Mouse (Mus musculus) neural tube, embryonic 14.5 days (tissue): ENCODE data around the gene Magohb. TPM values are rescaled to one million over a fixed set of nuclear protein-coding genes. Genes with fewer than 3 reads are reported as not detected.

ENCODE experiments used
- ATAC-seq: fragments of 200-750 bp; cut with Nextera tagmentation; 2 replicates; pipeline ENCODE4 v1.8.0; 2017; ENCODE audit warnings: low read depth, mild to moderate bottlenecking, moderate TSS enrichment, moderate library complexity
- H3K27ac ChIP-seq: fragments of 300-500 bp; sonication (generic); 2 replicates; pipeline ENCODE4 v1.5.1; 2014; ENCODE audit warnings: low read depth, mild to moderate bottlenecking, control low read depth, low read length, moderate library complexity, mixed read lengths
- H3K27me3 ChIP-seq: fragments of 300-500 bp; sonication (generic); 2 replicates; pipeline ENCODE4 v1.6.1; 2014; ENCODE audit warnings: low read length; ENCODE audit not compliant: control insufficient read depth, insufficient read depth
- H3K36me3 ChIP-seq: fragments of 300-500 bp; sonication (generic); 2 replicates; pipeline ENCODE4 v1.6.1; 2014; ENCODE audit warnings: low read length, mixed read lengths; ENCODE audit not compliant: control insufficient read depth, insufficient read depth
- H3K4me1 ChIP-seq: fragments of 300-500 bp; sonication (generic); 2 replicates; pipeline ENCODE4 v1.6.1; 2014; ENCODE audit warnings: low read length; ENCODE audit not compliant: control insufficient read depth, insufficient read depth
- H3K4me2 ChIP-seq: fragments of 300-500 bp; sonication (generic); 2 replicates; pipeline ENCODE4 v1.6.1; 2014; ENCODE audit warnings: mild to moderate bottlenecking, low read depth, low read length, control low read depth
- H3K4me3 ChIP-seq: fragments of 300-500 bp; sonication (generic); 2 replicates; pipeline ENCODE4 v1.5.1; 2014; ENCODE audit warnings: low read depth, low read length, control low read depth, mixed read lengths
- H3K9ac ChIP-seq: fragments of 300-500 bp; sonication (generic); replicated peaks from 2 replicates; pipeline ENCODE4 v1.6.1; 2014; ENCODE audit warnings: low read depth, mild to moderate bottlenecking, control low read depth, low read length, mixed read lengths
- H3K9me3 ChIP-seq: fragments of 300-500 bp; sonication (generic); 2 replicates; pipeline ENCODE4 v1.6.1; 2016; ENCODE audit warnings: low read length; ENCODE audit not compliant: control insufficient read depth
- WGBS: fragments of 180-500 bp; shearing (Covaris S2); extraction: QIAGEN DNeasy Blood & Tissue Kit; methylation state at CpG from one replicate; pipeline ENCODE4 v1.1.7; 2014; 5-methylcytosine and 5-hydroxymethylcytosine counted together
- polyA plus RNA-seq: library from polyadenylated mRNA; unstranded; fragments of >200 nt; fragmentation: Nextera tagmentation; extraction: Ambion mirVana; gene quantifications from 2 replicates; pipeline ENCODE4 v1.2.1, GENCODE M21; 2014

Gene Magohb
- 40.9 and 42.0 TPM in 2 replicates for polyA plus RNA-seq

DNA sequence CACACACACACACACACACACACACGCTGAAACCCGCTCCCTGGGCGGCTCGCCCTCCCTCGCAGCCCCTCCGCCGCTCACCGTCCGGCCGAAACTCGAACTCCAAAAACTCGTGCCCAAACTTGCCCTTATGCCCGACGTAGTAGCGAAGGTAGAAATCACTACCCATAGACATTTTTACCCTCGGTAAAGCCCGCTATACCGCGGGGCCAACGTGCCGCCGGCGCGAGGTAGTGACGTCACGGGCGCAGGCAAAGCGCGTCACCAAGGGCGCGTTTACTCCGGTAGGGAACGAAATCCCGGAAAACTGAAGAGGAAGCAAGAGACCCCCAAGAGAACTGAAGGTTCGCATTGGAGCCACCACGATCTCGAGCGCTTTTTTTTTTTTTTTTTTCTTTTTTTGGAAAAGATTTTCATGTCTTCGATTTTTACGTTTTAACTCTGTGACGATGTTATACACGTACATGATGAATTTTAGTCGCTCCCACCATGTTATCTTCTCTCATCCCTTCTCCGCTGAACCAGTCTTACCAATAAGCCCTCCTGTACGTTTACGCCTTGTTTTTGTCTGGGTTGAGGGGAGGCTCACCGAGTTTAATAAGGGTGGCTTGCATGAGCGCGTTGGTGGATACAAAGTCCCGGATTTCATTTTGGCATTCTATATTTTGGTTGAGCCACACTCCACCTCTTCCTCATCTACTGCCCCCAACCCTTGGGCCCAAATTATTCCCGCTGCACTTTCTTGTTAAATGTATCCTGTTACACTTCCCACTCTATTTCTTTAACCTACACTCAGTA, at the start of gene Magohb:
Gene Magohb (minus strand): TSS at position 254 of the 798 bp plus-strand sequence.
- 2% methylated on average over 51 of the region's 51 CpGs for WGBS
- peak within 1 kb of the TSS; percentile 69 for H3K4me2 ChIP-seq
- H3K27ac ChIP-seq = peak within 1 kb of the TSS; percentile 52; the same call in 1 of the 2 replicates
- H3K36me3 ChIP-seq = no peaks in the 10 kb centered on the region
- peak within 1 kb of the TSS; percentile 43 for H3K9ac ChIP-seq
- no peaks in the 10 kb centered on the region for H3K27me3 ChIP-seq
- no peaks in the 10 kb centered on the region for H3K9me3 ChIP-seq
- H3K4me1 ChIP-seq = peaks cover 4% of the 10 kb centered on the region; the same call in 1 of the 2 replicates
- peak within 1 kb of the TSS; percentile 66 for H3K4me3 ChIP-seq
- peak; percentile 94 for ATAC-seq

GRCm38 (mm10) chr6:131340082-131340481, 47.0 kb upstream of the Magohb start:
- Histone ChIP-seq H3K4me1 (no peaks in the 10 kb centered on the region), H3K36me3 (no peaks in the 10 kb centered on the region), H3K9ac (no peak overlapping the region), H3K27me3 (no peaks in the 10 kb centered on the region), H3K4me2 (no peak overlapping the region), H3K9me3 (no peaks in the 10 kb centered on the region), H3K4me3 (no peak overlapping the region), H3K27ac (no peak overlapping the region)
- WGBS = 75% methylated on average over 3 of the region's 3 CpGs
- ATAC-seq = no peak

- H3K4me2 ChIP-seq = no peak overlapping the region
- H3K4me1 ChIP-seq = no peaks in the 10 kb centered on the region
- H3K36me3 ChIP-seq = no peaks in the 10 kb centered on the region
- ATAC-seq = no peak
- H3K4me3 ChIP-seq = no peak overlapping the region
- no peaks in the 10 kb centered on the region for H3K27me3 ChIP-seq
- H3K27ac ChIP-seq = no peak overlapping the region
- whole genome bisulfite sequencing = 88% methylated on average over 3 of the region's 3 CpGs
- no peak overlapping the region for H3K9ac ChIP-seq
- H3K9me3 ChIP-seq = no peaks in the 10 kb centered on the region
These were observed 46.3 kb upstream of the Magohb start for GRCm38 (mm10) chr6:131339309-131339708.

- H3K9ac ChIP-seq = no peak overlapping the region
- no peak overlapping the region for H3K27ac ChIP-seq
- H3K4me3 ChIP-seq = no peak overlapping the region
- ATAC-seq = no peak
- WGBS = 72% methylated on average over 1 of the region's 1 CpGs
- no peaks in the 10 kb centered on the region for H3K27me3 ChIP-seq
- H3K9me3 ChIP-seq = no peaks in the 10 kb centered on the region
- no peaks in the 10 kb centered on the region for H3K36me3 ChIP-seq
- H3K4me2 ChIP-seq = no peak overlapping the region
- no peaks in the 10 kb centered on the region for H3K4me1 ChIP-seq
These were observed 45.7 kb upstream of the Magohb start for GRCm38 (mm10) chr6:131338787-131339186.

DNA sequence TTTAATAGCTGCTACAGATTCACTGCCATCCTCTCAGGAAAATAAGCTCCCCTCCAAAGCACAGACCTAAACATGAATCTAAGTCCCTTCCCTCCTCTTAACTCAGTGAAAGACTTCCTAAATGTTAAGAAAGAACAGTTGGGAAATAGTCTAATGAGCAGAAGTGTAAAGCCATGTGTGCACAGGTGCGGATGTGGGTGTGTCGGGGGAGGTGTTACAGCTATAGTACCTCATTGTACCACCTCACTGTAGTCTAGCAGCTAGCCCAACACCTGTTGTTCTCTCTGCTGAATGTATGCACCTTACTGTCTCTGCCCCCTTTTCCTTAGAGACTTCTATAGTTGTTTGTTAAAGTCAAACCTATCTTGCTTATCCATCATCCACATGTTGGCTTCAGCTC, 34.0 kb upstream of the Magohb start:
- Histone ChIP-seq H3K36me3 (no peaks in the 10 kb centered on the region), H3K27me3 (no peaks in the 10 kb centered on the region), H3K4me3 (no peak overlapping the region), H3K9ac (no peak overlapping the region), H3K9me3 (no peaks in the 10 kb centered on the region), H3K4me1 (no peaks in the 10 kb centered on the region), H3K27ac (no peak overlapping the region), H3K4me2 (no peak overlapping the region)
- ATAC-seq = no peak
- WGBS = 98% methylated on average over 2 of the region's 2 CpGs

GRCm38 (mm10) chr6:131321854-131322639, 29.0 kb upstream of the Magohb start:
- Histone ChIP-seq H3K27me3 (no peaks in the 10 kb centered on the region), H3K4me2 (no peak overlapping the region), H3K27ac (no peak overlapping the region), H3K36me3 (no peaks in the 10 kb centered on the region), H3K9me3 (no peaks in the 10 kb centered on the region), H3K4me3 (no peak overlapping the region), H3K4me1 (no peaks in the 10 kb centered on the region), H3K9ac (no peak overlapping the region)
- ATAC-seq = no peak
- WGBS = 73% methylated on average over 3 of the region's 3 CpGs

DNA sequence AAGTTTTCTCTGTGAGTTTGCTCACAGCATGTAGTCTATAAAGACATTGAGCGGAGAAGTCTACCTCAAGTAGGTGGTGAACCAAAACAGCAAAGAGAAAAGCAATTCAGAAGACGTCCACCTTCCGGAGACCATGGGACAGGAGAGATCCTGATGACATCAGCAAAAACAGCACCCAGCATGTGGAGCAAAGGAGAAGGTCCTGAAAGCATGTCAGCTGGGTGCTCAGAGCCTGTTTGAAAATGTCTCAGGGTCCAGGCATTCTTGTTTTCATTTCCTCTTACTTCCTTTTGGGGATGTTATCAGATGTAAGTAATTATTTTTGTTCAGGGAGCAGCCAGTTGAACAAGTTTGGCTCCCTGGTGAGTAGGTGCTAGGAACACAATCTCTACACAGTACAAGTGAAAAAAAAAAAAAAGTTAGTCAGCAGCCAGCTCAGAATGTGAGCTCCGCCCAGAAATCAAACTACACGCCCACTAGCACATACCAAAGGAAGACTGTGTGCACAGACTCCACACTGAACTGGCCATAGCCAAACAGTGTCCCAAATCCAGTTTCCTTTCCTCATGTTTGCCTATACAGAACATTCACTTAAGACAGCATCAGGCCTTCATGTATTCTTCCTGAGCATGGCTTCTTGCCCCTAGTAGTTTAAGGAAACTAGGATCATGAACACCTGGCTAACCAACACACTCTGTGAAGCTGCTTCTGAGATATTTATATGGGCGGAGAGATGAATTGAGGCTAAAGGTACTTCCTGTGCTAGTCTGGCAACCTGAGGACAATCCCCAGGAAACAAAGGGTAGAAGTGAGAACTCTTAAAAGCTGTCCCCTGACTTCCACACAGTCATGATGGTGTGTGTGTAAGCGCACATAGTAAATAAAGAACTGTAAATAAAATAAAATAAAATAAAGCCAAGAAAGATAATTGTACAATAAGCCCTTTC, 23.4 kb upstream of the Magohb start:
- 92% methylated on average over 7 of the region's 7 CpGs for WGBS
- no peak for ATAC-seq

GRCm38 (mm10) chr6:131308031-131308430, 15.0 kb upstream of the Magohb start:
- Histone ChIP-seq H3K4me1 (no peaks in the 10 kb centered on the region), H3K27ac (no peak overlapping the region)
- 73% methylated on average over 3 of the region's 3 CpGs for WGBS

More for the DNA sequence above, 23.4 kb upstream of the Magohb start:
- Histone ChIP-seq H3K9me3 (no peaks in the 10 kb centered on the region), H3K4me1 (no peaks in the 10 kb centered on the region), H3K4me3 (no peak overlapping the region), H3K27ac (no peak overlapping the region), H3K27me3 (no peaks in the 10 kb centered on the region), H3K36me3 (no peaks in the 10 kb centered on the region), H3K4me2 (no peak overlapping the region), H3K9ac (no peak overlapping the region)

More at GRCm38 (mm10) chr6:131308031-131308430, 15.0 kb upstream of the Magohb start:
- Histone ChIP-seq H3K4me3 (no peak overlapping the region), H3K9me3 (no peaks in the 10 kb centered on the region), H3K36me3 (no peaks in the 10 kb centered on the region), H3K4me2 (no peak overlapping the region), H3K9ac (no peak overlapping the region), H3K27me3 (no peaks in the 10 kb centered on the region)
- ATAC-seq = no peak
